Mouse (Mus musculus) cerebellum, postnatal 36 days (tissue): ENCODE results near the gene Pgm5.
A peak's percentile ranks its signal among the peaks of the same experiment; 100 is the strongest.

Source experiments
- DNase-seq, 2 experiments: peaks; one replicate each; pipeline ENCODE4 v3.0.0; 2021 to 2022; ENCODE audit warnings: mixed read lengths in 2 of 2

Pgm5 gene

GRCm38 (mm10) chr19:24652342-24653019 lies 209.2 kb downstream of the Pgm5 start:
- DNase-seq = no peak

GRCm38 (mm10) chr19:24651595-24651994 lies 210.1 kb downstream of the Pgm5 start:
- no peak for DNase-seq

GRCm38 (mm10) chr19:24650428-24650827 lies 211.2 kb downstream of the Pgm5 start:
- DNase-seq = no peak

- no peak for DNase-seq
These were observed 213.6 kb downstream of the Pgm5 start for GRCm38 (mm10) chr19:24648016-24648415.

- DNase-seq = no peak
These were observed 215.4 kb downstream of the Pgm5 start for GRCm38 (mm10) chr19:24646162-24646829.

GRCm38 (mm10) chr19:24644971-24645370 lies 216.7 kb downstream of the Pgm5 start:
- DNase-seq = no peak

DNA sequence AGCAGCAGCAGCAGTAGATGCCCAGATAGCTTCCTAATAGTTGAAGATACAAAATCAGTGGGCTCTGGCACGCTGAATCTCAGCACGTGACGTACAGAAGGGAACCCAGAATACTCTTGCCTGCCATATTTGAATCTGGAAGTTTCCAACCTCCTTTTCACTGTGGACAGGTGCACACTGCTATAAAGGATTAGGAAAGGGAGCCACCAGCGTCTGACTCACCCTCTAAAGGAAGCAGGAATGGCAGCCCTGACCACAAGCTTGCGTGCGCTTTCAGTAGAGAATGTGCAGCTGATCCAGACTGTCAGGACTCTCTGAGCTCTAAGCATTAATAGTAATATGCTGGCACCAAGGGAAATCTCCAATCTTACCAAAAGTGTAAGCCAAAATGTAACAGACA lies 220.7 kb downstream of the Pgm5 start:
- DNase-seq = no peak

DNA sequence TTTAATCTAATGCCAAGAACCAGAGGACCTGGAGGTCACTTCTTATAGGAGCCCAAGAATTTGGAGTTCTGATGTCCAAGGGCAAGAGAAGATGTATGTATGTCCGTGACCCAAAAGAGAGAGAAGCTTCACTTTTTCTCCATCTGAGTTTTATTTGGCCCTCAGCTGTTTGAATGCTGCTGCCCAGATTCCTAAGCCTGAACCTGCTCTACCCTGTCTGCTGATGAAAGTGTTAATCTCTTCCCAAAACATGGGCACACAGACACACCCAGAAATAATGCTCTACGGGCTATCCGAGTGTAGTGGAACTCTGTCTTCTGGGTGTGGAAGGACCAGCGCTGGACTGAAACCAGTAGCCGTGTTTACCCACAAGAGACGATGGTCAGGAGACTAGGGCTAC lies 223.7 kb downstream of the Pgm5 start:
- no peak for DNase-seq

- DNase-seq = no peak
These were observed 225.0 kb downstream of the Pgm5 start for GRCm38 (mm10) chr19:24636616-24637015.

GRCm38 (mm10) chr19:24634602-24635001 lies 227.1 kb downstream of the Pgm5 start:
- DNase-seq = peak; percentile 63 to 64
